Mouse (Mus musculus) cerebellum, postnatal 4 days (tissue): ENCODE results near the gene Triobp.

Experiments used
- DNase-seq, 2 experiments: peaks; one replicate each; pipeline ENCODE4 v3.0.0; 2022; ENCODE audit warnings: low spot score in 2 of 2, mixed read lengths in 1 of 2

Gene Triobp

DNA sequence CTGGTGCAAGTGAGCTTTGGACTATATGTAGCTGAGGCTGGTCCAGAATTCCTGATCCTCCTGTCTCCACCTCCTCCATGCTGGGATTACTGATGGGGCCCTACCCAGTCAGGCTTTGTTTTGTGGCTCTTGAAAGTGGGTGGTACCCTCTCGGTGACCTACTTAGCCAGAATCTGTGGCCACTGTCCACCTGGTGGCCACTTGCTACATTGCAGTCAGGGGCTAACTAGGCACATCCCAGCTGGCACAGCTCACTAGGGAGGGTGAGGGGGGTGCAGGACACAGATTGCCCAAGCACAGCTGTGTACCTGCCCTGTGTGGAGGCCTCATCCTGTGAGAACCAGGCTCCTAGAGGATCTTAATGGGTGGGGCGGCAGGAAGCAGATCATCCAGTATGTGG, 15.4 kb downstream of the Triobp start:
- DNase-seq = peak in 1 of 2 experiments; percentile 74

DNA sequence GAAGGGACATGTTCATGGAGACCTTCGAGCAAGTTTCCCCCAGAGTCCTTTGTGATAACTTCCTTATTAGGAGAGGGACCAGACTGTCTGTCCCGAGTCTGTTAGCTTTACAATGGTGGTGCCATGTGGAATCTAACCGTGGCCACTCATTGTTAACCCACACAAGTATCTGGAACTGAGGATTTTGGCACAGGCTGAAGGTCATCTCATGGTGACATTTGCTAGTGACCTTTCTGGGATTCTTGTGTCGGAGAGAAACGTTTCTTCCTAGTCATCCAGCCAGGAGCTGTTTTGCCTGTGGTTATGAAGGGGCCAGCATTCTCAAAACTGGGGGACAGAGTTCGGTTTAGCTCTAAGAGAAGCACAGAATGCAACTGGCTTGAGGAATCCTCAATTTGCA, 24.1 kb downstream of the Triobp start:
- no peak for DNase-seq

DNA sequence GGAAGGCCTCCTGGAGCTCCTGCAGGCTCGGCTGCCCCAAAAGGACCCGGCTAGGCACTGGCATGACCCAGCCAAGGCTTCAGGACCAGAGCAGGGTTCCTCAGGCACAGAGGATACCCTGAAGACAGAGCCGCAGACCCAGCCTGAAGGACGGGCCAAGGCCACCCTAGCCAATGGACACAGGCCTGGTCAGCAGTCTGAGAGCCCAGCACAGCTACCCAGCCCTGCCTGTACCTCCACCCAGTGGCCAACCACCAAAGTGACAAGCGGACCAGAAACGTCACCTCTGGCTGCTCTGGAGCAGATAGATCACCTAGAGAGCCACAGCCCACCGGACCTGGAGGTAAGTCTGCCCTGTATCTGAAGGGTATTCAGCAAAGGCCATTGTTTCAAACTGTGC, 26.4 kb downstream of the Triobp start:
- DNase-seq = no peak

DNA sequence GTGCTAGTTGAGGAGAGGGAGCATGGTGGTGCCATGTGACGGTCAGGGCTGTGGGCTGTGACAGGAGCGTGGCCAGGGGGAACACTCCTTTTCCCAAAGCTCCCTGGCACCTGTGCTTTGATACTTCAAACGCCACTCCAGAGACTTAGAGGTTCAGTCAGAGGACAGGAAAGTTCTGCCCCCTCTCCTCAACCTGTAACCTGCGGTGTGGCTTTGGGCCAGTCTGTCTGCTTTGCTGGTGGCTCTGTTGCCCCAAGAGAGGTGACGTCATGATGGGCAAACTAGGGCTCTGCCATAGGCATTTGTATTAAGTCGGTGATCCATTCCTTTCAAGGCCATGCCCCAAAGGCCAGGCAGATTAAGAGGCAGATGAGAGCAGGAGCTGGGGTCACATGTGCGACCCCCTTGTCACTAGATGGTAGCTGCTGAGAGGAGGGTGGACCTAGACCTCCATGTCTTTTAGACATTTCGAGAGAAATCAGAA, 30.2 kb downstream of the Triobp start:
- no peak for DNase-seq

DNA sequence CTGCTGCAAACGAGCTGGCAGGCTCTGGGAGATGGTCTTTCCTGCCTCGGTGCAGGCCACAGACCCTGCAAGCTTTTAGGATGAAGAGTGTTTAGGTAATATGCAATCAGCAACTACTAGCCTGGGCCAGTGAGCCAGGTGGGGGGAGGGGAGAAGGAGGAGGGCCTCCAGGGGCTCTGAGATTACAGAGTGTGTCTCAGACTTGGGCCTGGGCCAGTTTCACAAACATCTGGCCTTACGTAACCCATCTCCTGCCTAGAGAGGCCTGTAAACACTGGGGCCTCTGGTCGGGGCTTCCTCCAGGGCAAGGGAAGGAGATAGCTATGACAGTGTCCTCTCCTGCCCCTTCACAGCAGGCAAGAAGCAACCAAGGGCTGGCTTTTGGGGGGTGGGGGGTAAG, 31.4 kb downstream of the Triobp start:
- no peak for DNase-seq

DNA sequence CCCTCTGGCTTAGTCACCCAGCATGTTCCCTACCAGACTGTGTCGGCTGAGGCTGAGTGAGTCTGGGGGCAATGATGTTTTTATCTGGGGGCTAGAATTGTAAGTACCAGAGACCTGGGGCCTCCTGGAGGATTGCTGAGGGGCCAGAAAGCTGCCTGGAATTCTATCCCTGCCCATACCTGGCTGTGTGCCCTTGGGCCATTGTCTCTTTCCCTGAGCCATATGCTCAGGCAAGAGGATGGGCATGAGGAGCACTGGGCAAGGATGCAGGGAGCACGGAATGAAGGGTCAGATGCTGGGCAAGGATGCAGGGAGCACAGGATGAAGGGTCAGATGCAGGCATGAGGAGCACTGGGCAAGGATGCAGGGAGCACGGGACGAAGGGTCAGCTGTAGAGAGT, 32.6 kb downstream of the Triobp start:
- DNase-seq = no peak

DNA sequence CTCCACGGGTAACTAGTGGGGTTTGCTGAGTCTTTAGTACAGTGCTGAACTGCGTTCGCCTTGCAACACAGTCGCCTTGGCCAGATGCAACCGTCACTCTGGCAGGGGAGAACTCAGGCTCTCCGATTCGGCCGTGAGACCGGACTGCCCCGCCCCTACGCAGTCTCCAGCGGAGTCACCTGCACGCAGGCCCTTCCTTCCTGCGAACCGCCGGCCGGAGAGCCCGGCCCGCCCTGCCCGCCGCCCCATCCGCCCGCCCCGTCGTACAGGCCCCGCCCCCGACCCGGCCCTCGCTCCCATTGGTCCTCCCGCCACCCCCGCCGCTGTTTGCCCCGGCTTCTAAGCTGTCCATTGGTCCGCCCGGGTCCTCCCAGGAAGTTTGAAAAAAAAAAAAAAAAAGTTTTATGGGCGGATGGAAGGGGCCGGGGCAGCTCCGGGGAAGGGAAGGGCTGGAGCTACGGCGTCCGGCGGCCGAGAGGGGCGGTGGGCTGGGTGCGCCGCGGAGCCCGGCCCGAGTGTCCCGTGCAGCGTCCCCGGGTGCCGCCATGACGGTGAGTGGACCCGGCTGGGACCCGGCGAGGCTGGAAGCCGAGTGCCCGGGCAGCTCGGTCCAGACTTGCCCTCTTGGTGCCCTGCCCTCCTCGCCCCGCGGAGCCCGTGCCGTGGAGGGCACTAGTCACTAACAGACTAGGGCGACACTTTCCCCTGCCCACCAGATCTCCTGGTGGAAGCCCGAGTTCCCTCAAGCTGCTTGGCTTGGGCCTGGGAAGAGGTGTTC, 35.3 kb downstream of the Triobp start:
- peak; percentile 59 to 70 for DNase-seq

DNA sequence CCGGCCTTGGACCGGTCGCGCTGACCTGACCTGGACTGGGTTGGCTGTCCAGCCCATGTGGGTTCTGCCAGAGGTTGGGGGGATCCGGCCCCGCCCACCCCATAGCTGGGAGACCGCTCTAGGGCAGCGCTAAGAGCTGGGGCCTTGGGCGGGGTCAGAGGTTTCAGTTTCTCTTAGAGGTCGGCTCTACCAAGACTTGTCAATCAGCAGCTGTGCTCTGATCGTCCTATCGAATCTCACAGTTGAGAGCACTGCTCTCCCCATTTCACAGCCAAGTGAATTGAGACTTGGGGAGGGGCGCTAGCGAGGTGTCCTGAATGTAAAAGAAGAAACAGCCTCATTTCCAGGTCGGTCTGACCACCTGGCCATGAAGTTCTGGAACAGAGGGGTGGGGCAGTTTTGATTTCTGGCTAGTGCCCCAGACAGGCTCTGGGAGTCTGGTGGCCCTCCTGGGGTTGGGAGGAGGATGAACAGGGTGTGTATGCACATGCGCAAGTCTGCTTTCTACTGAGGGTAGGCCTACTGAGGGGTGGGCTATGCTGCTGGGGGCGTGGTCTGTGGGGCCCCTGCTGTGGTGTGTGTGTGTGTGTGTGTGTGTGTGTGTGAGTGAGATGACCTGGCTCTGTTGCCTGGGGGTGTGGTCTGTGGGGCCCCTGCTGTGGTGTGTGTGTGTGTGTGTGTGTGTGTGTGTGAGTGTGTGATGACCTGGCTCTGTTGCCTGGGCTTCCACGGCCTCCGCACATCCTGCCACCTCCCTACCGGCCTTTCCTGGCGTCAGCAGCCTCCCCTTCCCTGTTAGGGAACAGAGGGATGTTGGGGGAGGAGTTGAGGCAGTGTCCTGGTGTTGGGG, 36.1 kb downstream of the Triobp start:
- no peak for DNase-seq

DNA sequence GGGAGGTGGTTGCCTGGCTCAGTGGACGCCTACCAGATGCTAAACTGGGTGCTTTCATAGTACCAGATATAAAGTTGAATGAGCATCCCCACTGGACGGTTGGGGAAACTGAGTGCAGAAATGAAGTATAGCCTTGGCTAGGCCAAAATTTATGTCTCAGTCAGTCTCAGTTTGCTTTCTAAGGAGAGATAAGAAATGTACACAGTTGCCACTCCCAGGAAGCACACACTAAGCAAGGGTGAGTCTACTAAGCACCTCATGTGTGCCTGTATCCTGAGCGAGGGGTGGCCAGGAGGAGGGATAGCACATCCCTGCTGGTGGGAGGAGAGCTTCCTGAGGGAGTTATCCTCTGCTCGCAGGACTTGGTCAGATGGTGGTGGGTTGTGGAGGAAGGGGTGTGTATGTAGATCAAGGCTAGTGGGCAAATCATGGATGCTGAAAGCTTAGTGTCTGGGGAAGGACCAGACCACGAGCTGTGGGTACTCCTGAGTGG, 36.8 kb downstream of the Triobp start:
- DNase-seq = no peak

DNA sequence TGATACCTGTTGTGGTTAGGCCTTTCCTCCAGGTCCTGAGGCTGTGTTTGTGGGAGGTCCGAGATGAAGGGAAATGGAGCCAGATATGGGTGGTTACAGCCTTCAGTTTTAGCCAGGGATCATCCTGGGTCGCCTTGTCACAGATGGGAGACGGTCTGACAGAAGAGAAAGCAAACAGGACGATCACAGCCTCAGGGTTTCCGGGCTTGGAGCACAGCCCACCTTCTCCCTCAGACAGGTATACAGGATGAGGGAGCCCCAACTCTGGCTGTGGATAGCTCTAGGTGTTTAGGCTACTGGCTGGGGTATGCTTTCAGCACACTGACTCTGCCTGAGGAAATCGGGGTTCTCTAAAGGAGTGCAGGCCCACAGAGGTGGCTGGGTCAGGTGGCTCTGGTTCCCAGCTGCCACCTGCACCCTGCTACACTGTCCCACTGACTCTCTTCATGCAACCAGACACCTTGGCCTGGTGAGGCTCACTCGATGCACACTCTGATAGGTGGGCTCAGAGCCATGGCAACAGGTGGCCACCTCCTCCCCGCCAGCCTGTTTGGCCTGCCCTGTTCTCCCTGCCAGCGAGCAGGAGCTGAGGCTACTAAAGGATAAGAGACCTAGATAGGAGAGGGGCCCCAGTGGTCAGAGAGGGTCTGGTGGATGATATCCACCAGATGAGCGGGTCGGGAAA, 39.2 kb downstream of the Triobp start:
- peak in 1 of 2 experiments; percentile 27 for DNase-seq

DNA sequence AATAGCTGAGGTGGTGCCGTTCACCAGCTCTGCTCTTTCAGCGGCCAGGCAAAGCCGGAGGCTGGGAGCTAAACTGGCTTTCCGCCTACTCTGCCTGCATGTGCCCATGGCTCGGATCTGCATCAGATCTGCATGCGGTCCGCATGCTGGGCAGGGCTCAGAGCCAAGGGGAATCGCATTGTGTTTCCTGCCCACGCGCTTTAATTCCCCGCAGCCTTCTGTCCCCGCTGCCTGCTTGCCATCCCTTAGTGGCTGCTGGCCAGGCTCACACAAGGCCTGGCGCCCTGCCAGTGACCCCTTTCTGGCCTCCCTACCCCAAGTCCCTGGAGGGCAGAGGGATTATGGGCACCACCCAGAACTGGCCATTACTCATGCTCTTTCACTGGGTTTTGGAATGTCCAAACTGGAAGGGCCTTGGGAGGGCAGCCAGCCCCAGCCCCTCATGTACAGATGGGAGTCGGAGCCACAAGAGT, 41.0 kb downstream of the Triobp start:
- DNase-seq = peak; percentile 50 to 94

DNA sequence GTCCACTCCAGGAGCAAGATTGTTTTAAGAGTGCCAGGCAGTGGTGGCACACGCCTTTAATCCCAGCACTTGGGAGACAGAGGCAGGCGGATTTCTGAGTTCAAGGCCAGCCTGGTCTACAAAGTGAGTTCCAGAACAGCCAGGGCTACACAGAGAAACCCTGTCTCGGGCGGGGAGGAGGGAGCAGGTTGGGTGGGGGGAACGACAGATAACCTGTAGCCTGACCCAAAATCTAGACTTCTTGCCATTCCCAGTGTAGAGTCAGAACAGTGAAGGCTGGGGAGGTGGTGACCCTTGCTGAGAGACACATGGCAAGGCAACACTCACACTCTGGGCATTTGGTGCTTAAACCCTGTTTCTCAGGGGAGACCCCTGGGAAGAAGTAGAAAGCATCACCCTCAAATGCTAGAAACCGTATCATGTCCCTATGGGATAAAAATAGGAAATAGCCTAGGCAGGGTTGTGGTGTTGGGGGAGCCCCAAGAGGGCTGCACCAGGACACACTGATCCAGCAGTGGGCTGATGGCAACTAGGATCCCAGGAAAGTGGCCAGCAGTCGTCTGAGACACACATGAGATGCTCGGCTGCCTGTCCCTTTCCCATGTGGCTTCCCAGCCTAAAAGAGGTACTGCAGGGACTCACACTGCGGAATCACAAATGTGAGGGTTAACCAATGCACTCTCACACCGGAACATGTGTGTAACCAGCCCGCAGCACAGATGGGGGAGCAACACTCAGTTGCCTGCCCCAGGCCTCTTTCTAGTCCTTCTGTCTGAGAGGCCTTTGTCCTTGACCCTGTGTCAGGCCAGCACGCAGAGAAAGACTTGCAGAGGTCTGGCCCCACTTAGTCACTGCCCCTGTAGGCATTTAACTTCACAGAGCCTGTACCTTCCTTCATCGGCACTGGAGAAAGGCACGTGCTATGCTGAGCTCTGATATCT, 41.9 kb downstream of the Triobp start:
- DNase-seq = no peak

DNA sequence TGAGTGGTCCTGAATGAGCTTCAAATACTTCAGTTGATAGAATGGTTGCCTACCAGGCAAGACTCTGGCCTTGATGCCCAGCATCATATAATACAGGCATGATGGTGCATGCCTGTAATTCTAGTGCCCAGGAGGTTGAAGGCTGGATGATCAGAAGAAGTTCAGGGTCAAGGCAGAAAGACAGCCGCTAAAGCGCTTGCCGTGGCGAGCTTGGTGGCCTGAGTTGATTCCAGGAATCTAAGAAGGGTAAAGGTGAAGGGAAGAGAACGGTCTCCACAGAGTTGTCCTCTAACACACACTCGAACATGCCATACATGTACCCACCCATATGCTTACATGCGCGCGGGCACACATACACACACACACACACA, 42.6 kb downstream of the Triobp start:
- no peak for DNase-seq

DNA sequence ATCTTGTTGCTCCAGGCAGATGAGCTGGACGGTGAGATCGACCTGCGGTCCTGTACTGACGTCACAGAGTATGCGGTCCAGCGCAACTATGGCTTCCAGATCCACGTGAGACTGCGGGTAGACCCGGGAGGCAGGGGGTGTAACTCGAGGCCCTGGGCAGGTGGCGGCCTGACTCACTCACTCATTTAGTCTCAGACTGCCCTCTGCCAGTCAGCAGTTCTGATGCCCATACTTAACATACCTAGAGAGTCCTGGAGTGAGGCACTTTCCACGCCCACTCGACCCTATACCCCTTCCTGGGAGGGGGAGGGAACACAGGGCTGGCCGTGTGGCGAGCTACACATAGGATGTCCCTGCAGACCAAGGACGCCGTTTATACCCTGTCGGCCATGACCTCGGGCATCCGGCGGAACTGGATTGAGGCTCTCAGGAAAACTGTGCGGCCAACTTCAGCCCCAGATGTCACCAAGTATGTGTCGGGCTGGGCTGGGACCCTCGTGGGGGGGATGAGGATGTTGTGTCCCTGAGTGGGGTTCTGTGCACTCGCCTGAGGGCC, 43.5 kb downstream of the Triobp start:
- DNase-seq = no peak

DNA sequence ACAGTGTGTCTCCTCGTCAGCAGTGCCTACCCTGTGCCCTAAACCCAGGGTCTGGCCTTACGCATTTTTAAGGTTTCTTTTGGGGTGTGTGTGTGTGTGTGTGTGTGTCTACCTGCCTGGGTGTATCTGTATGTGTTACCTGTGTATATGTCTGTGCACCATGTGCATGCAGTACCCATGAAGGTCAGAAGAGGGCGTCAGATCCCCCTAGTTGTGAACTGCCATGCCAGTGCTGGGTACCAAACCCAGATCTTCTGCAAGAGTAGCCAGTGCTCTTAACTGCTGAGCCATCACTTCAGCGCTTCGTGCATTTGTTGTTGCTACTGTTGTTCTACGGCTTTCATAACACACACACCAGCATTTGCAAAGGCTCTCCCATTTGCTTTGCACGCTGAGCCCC, 44.7 kb downstream of the Triobp start:
- DNase-seq = no peak

DNA sequence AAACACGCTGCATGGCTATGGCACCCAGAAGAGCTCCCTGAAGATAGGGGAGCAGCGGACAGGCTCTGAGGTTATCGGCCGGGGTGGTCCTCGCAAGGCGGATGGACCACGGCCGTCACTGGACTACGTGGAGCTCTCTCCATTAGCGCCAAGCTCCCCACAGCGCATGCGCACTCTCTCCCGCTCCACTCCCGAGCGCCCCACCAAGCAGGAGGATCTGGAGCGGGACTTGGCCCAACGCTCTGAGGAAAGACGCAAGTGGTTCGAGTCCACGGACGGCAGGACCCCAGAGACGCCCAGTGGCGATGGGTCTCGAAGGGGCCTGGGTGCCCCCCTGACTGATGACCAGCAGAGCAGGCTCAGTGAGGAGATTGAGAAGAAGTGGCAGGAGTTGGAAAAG, 45.4 kb downstream of the Triobp start:
- DNase-seq = no peak

DNA sequence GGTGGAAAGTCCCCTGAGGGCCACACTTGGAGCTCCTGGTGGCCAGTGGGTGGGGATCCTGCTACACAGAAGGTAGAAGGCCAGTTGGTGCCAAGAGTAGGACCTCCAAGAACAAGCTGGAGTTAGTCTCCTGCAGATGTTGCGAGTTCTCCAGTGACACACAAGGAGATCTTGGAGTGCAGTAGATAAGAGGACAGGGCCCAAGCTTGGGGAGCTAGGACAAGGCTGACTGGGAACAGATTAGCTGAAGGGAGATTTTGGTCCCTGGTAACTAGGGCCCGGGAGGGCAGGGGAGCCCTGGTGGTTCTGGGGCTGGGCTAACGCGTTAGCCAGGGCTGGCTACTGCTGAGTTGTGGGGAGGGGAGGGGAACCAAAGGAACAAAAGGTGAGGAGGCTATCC, 48.4 kb downstream of the Triobp start:
- DNase-seq = no peak

DNA sequence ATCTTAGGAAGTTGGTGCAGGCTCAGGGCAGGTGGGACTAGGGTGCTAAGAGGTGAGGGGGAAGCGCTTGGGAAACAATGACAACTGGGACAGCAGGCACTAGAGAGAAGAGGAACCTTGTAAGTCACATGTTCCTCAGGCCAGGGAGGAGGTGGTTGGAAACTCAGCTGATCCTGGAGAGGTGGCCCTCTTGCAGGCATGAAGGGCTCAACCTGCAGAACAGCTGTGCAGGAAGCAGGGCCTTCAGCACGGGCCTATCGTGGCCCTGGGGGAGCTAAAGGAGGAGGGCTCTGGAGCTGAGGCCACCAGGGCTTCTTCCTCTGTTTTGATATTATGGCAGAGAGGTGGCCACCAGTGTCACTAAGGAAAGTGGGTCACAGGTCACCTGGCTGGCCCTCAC, 49.1 kb downstream of the Triobp start:
- DNase-seq = no peak

DNA sequence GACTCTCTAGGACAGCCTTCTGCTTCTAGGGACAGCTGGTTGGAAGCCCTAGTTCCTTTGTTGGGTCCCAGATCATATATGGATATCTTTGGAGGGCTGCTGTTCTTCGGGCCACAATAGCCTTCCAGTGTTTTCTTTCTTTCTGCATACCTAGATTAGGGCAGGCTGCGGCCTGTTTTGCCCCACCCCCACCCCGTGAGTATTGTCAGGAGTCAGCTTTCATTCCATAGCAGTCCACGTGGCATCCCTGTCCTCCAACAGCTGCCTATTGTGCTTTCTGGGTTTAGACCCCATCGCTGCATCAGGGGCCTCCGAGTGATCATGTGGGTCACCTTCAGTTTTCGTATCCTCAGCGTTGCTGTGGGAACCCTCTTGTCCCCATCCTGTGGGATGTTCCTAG, 50.8 kb downstream of the Triobp start:
- DNase-seq = no peak

DNA sequence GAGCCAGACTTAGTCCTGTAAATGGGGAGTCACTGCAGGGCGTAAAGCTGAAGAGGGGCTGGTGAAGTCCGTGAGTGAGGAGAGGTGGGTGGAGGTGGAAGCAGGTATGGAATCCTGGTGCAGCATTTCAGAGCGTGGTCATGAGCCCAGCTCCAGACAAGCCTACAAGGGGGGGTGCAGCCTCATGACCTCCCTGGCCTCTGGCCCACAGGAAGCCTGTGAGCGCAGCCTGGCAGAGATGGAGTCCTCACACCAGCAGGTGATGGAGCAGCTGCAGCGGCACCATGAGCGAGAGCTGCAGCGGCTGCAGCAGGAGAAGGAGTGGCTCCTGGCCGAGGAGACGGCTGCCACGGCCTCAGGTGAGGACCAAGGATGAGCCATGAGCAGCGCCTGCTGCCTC, 52.1 kb downstream of the Triobp start:
- DNase-seq = no peak

DNA sequence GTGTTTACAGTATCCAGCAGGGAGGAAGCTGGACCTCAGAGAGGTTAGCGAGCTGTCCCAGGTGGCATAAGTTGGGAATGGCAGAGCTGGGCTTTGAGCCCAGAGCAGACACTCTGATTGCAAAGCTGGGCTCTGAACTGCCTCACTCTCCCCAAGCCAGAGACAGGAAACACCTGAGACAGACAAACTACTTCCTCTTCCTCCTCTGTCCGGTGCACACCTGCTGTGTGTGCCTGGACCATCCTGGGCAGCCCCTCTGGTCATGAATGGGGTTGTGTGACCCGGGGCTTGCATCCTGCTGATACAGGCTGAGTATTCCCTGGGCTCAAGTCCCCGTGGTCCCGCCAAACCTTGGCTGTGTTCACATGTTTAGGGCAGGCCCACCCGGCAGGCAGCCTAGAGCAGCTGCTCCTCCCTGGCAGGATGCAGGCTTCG, 52.9 kb downstream of the Triobp start:
- DNase-seq = peak in 1 of 2 experiments; percentile 39
